Mouse (Mus musculus): Measurements from ENCODE around the gene Slc4a1ap. TPM values are rescaled to one million over a fixed set of nuclear protein-coding genes. Genes with fewer than 3 reads are reported as not detected.
"Not testable (repeated sequence)": the region's sequence is repeated elsewhere in the genome, so short reads cannot be mapped to it uniquely, and the experiment has no call there.

The Slc4a1ap gene
- polyA plus RNA-seq, 1 experiment from 2014 or later, result 38.6 TPM

- 81% methylated on average over 11 of the region's 11 CpGs for WGBS
- Histone ChIP-seq H3K4me1 (peaks cover 26% of the 10 kb centered on the region), H3K4me3 (peak within 1 kb of the TSS; percentile 97), H3K9ac (peak within 1 kb of the TSS; percentile 91), H3K36me3 (peaks cover 35% of the 10 kb centered on the region), H3K4me2 (replicated peaks) (peak within 1 kb of the TSS; percentile 85), H3K27ac (peak within 1 kb of the TSS; percentile 86)
- H3K27me3 ChIP-seq; H3K9me3 ChIP-seq; ATAC-seq (ENCODE audit: low FRiP score, low read depth): not testable (repeated sequence)
These were observed 912 bp downstream of the Slc4a1ap start, which contains the start of gene Supt7l for GRCm38 (mm10) chr5:31527707-31528106. Gene Supt7l (minus strand): TSS chr5:31527807.

- Histone ChIP-seq H3K9ac (no peak overlapping the region), H3K36me3 (peaks cover 40% of the 10 kb centered on the region), H3K27me3 (no peaks in the 10 kb centered on the region), H3K9me3 (no peaks in the 10 kb centered on the region), H3K4me3 (0 out of 2 replicates have a peak overlapping the region, but pooled peaks have one; percentile 3), H3K27ac (no peak overlapping the region), H3K4me2 (replicated peaks) (peak overlapping the region; percentile 85), H3K4me1 (peaks cover 26% of the 10 kb centered on the region)
- 58% methylated on average over 2 of the region's 2 CpGs for WGBS
- no peak for ATAC-seq (ENCODE audit: low FRiP score, low read depth)
These were observed 1.8 kb downstream of the Slc4a1ap start for GRCm38 (mm10) chr5:31528560-31528959.

GRCm38 (mm10) chr5:31535228-31535627 lies 8.4 kb downstream of the Slc4a1ap start:
- Histone ChIP-seq H3K36me3 (peaks cover 89% of the 10 kb centered on the region), H3K27me3 (no peaks in the 10 kb centered on the region), H3K27ac (no peak overlapping the region), H3K4me1 (no peaks in the 10 kb centered on the region), H3K4me2 (replicated peaks) (no peak overlapping the region), H3K9ac (no peak overlapping the region), H3K4me3 (no peak overlapping the region), H3K9me3 (no peaks in the 10 kb centered on the region)
- WGBS, result 89% methylated on average over 2 of the region's 2 CpGs
- no peak for ATAC-seq (ENCODE audit: low FRiP score, low read depth)

- no peak overlapping the region for H3K27ac ChIP-seq
- no peak overlapping the region for H3K9ac ChIP-seq
- ATAC-seq (ENCODE audit: low FRiP score, low read depth), result no peak
- H3K9me3 ChIP-seq, result no peaks in the 10 kb centered on the region
- no peaks in the 10 kb centered on the region for H3K27me3 ChIP-seq
- peaks cover 3% of the 10 kb centered on the region; the same call in 1 of the 2 replicates for H3K4me1 ChIP-seq
- WGBS, result 54% methylated on average over 1 of the region's 1 CpGs
- peaks cover 61% of the 10 kb centered on the region for H3K36me3 ChIP-seq
- no peak overlapping the region for H3K4me3 ChIP-seq
- no peak overlapping the region for H3K4me2 ChIP-seq (replicated peaks)
These were observed 32.6 kb downstream of the Slc4a1ap start for GRCm38 (mm10) chr5:31559401-31559800.

GRCm38 (mm10) chr5:31560352-31560751 lies 33.6 kb downstream of the Slc4a1ap start:
- no peaks in the 10 kb centered on the region for H3K9me3 ChIP-seq
- H3K4me2 ChIP-seq (replicated peaks), result no peak overlapping the region
- no peak overlapping the region for H3K27ac ChIP-seq
- ATAC-seq (ENCODE audit: low FRiP score, low read depth), result no peak
- H3K27me3 ChIP-seq, result no peaks in the 10 kb centered on the region
- no peak overlapping the region for H3K9ac ChIP-seq
- 86% methylated on average over 2 of the region's 2 CpGs for WGBS
- no peak overlapping the region for H3K4me3 ChIP-seq
- H3K36me3 ChIP-seq, result peaks cover 57% of the 10 kb centered on the region
- H3K4me1 ChIP-seq, result peaks cover 3% of the 10 kb centered on the region; the same call in 1 of the 2 replicates

GRCm38 (mm10) chr5:31562036-31562666 lies 35.4 kb downstream of the Slc4a1ap start:
- Histone ChIP-seq H3K27ac (no peak overlapping the region), H3K27me3 (no peaks in the 10 kb centered on the region), H3K9me3 (no peaks in the 10 kb centered on the region), H3K9ac (no peak overlapping the region), H3K4me3 (no peak overlapping the region), H3K4me1 (peaks cover 3% of the 10 kb centered on the region; the same call in 1 of the 2 replicates), H3K36me3 (peaks cover 44% of the 10 kb centered on the region), H3K4me2 (replicated peaks) (no peak overlapping the region)
- no peak for ATAC-seq (ENCODE audit: low FRiP score, low read depth)
- 85% methylated on average over 7 of the region's 7 CpGs for whole genome bisulfite sequencing

- ATAC-seq (ENCODE audit: low FRiP score, low read depth), result peak; percentile 61; the same call in 1 of the 2 replicates
- no peak overlapping the region; the same call in 1 of the 2 replicates for H3K9ac ChIP-seq
- WGBS, result 11% methylated on average over 6 of the region's 6 CpGs
These were observed 36.7 kb downstream of the Slc4a1ap start for GRCm38 (mm10) chr5:31563496-31563895.

GRCm38 (mm10) chr5:31563905-31564304 lies 37.1 kb downstream of the Slc4a1ap start:
- Histone ChIP-seq H3K9ac (peak overlapping the region; percentile 35; the same call in 1 of the 2 replicates), H3K4me3 (no peak overlapping the region), H3K4me1 (peaks cover 3% of the 10 kb centered on the region; the same call in 1 of the 2 replicates), H3K36me3 (peaks cover 36% of the 10 kb centered on the region), H3K9me3 (no peaks in the 10 kb centered on the region), H3K27ac (no peak overlapping the region), H3K27me3 (no peaks in the 10 kb centered on the region), H3K4me2 (replicated peaks) (peak overlapping the region; percentile 34; the same call in 1 of the 2 replicates)
- WGBS, result 28% methylated on average over 7 of the region's 7 CpGs
- no peak for ATAC-seq (ENCODE audit: low FRiP score, low read depth)

More at GRCm38 (mm10) chr5:31563496-31563895, 36.7 kb downstream of the Slc4a1ap start:
- Histone ChIP-seq H3K27ac (no peak overlapping the region), H3K4me2 (replicated peaks) (peak overlapping the region; percentile 34; the same call in 1 of the 2 replicates), H3K9me3 (no peaks in the 10 kb centered on the region), H3K27me3 (no peaks in the 10 kb centered on the region), H3K36me3 (peaks cover 36% of the 10 kb centered on the region), H3K4me1 (peaks cover 3% of the 10 kb centered on the region; the same call in 1 of the 2 replicates), H3K4me3 (no peak overlapping the region)

- H3K4me3 ChIP-seq, result no peak overlapping the region
- no peak overlapping the region for H3K27ac ChIP-seq
- no peak overlapping the region for H3K4me2 ChIP-seq (replicated peaks)
- WGBS, result 83% methylated on average over 4 of the region's 4 CpGs
- no peak overlapping the region; the same call in 1 of the 2 replicates for H3K9ac ChIP-seq
- H3K27me3 ChIP-seq, result no peaks in the 10 kb centered on the region
- no peak for ATAC-seq (ENCODE audit: low FRiP score, low read depth)
- H3K4me1 ChIP-seq, result peaks cover 3% of the 10 kb centered on the region; the same call in 1 of the 2 replicates
- no peaks in the 10 kb centered on the region for H3K9me3 ChIP-seq
- peaks cover 25% of the 10 kb centered on the region for H3K36me3 ChIP-seq
These were observed 38.2 kb downstream of the Slc4a1ap start for GRCm38 (mm10) chr5:31564976-31565375.

GRCm38 (mm10) chr5:31566026-31566425 lies 39.2 kb downstream of the Slc4a1ap start:
- Histone ChIP-seq H3K27ac (no peak overlapping the region), H3K4me1 (peaks cover 10% of the 10 kb centered on the region), H3K9me3 (no peaks in the 10 kb centered on the region), H3K36me3 (peaks cover 17% of the 10 kb centered on the region), H3K9ac (no peak overlapping the region), H3K4me2 (replicated peaks) (no peak overlapping the region), H3K27me3 (no peaks in the 10 kb centered on the region), H3K4me3 (no peak overlapping the region)
- WGBS, result 88% methylated on average over 7 of the region's 7 CpGs
- no peak for ATAC-seq (ENCODE audit: low FRiP score, low read depth)

- no peak for ATAC-seq (ENCODE audit: low FRiP score, low read depth)
- peaks cover 16% of the 10 kb centered on the region for H3K36me3 ChIP-seq
- no peak overlapping the region for H3K9ac ChIP-seq
- H3K4me2 ChIP-seq (replicated peaks), result no peak overlapping the region
- H3K9me3 ChIP-seq, result no peaks in the 10 kb centered on the region
- no peaks in the 10 kb centered on the region for H3K27me3 ChIP-seq
- peaks cover 14% of the 10 kb centered on the region for H3K4me1 ChIP-seq
- WGBS, result 67% methylated on average over 3 of the region's 3 CpGs
- H3K27ac ChIP-seq, result no peak overlapping the region
- no peak overlapping the region for H3K4me3 ChIP-seq
These were observed 39.7 kb downstream of the Slc4a1ap start for GRCm38 (mm10) chr5:31566457-31566856.

GRCm38 (mm10) chr5:31567951-31568657 lies 41.3 kb downstream of the Slc4a1ap start:
- Histone ChIP-seq H3K27me3 (no peaks in the 10 kb centered on the region), H3K4me1 (peaks cover 16% of the 10 kb centered on the region), H3K4me3 (no peak overlapping the region), H3K9me3 (no peaks in the 10 kb centered on the region), H3K27ac (no peak overlapping the region), H3K36me3 (peaks cover 6% of the 10 kb centered on the region; the same call in 1 of the 2 replicates), H3K9ac (no peak overlapping the region), H3K4me2 (replicated peaks) (no peak overlapping the region)
- WGBS, result 75% methylated on average over 5 of the region's 5 CpGs
- ATAC-seq (ENCODE audit: low FRiP score, low read depth), result no peak
